Mouse (Mus musculus): Measurements from ENCODE around the gene Gm30083.

The Gm30083 gene

GRCm38 (mm10) chr14:34015063-34015462, at the start of gene Gm30083:
Gene Gm30083, minus strand, starts transcription at chr14:34015182.
- DNase-seq (ENCODE audit: low spot score in 2 of 2), result no peak

GRCm38 (mm10) chr14:34052516-34052915, 37.5 kb upstream of the Gm30083 start, which contains the start of gene Antxrl:
Gene Antxrl, plus strand, starts transcription at chr14:34052707.
- DNase-seq (ENCODE audit: low spot score in 2 of 2), result no peak

- DNase-seq (ENCODE audit: low spot score in 2 of 2), result no peak
Observed at GRCm38 (mm10) chr14:34050101-34050779, 35.3 kb upstream of the Gm30083 start.

- no peak for DNase-seq (ENCODE audit: low spot score in 2 of 2)
Observed at GRCm38 (mm10) chr14:34043341-34043740, 28.4 kb upstream of the Gm30083 start.

- DNase-seq (ENCODE audit: low spot score in 2 of 2), result no peak
Observed at GRCm38 (mm10) chr14:34041241-34041640, 26.3 kb upstream of the Gm30083 start.

- DNase-seq (ENCODE audit: low spot score in 2 of 2), result no peak
Observed at GRCm38 (mm10) chr14:34033841-34034610, 19.0 kb upstream of the Gm30083 start.

- no peak for DNase-seq (ENCODE audit: low spot score in 2 of 2)
Observed at GRCm38 (mm10) chr14:34026710-34027109, 11.7 kb upstream of the Gm30083 start.

- no peak for DNase-seq (ENCODE audit: low spot score in 2 of 2)
Observed at GRCm38 (mm10) chr14:34016938-34017337, 2.0 kb upstream of the Gm30083 start.

GRCm38 (mm10) chr14:34016381-34016780, 1.4 kb upstream of the Gm30083 start, which contains the start of gene Gm5460:
Gene Gm5460, plus strand, starts transcription at chr14:34016758.
- DNase-seq (ENCODE audit: low spot score in 2 of 2), result no peak

- no peak for DNase-seq (ENCODE audit: low spot score in 2 of 2)
Observed at GRCm38 (mm10) chr14:34002358-34002757, 12.6 kb downstream of the Gm30083 start.

DNA sequence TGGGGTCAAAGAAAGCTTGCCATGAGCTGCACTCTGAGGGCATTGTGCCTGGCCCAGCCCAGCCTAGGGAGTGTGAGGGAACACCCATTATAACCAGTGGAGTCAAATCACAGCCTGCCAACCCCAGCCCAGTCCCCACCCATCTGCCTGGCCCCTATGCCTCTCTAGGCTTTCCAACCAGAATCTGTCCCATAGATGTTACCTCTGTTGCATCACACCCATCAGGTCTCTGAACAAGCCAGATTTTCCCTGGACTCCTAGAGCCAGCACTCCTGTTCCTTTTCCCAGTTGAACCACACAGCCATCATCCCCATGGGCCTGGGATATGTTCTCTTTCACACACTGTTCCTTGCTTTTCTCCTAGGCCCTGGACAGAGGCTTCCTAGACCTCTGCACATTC, 13.5 kb downstream of the Gm30083 start:
- no peak for DNase-seq (ENCODE audit: low spot score in 2 of 2)

- no peak for DNase-seq (ENCODE audit: low spot score in 2 of 2)
Observed at GRCm38 (mm10) chr14:34000076-34000475, 14.9 kb downstream of the Gm30083 start.

DNA sequence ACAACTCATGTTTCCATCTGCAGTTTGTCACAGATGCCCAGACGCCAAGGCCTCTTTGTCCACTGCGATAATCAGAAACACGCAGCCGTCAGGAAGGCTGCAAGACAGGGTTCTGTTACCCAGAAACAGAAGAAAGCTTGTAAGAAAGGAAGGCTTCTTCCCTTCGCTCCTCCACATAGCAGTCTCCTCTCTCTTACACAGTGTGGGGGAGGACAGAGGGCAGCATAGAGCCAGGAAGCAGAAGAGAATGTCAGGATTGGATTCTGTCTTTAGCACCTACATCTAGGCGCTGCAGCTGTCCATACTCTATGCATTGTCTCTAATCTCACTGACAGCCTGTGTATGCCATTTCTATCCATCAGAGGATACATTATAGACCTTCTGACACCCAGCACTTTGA, 17.6 kb downstream of the Gm30083 start:
- no peak for DNase-seq (ENCODE audit: low spot score in 2 of 2)

GRCm38 (mm10) chr14:33993521-33994289, 21.3 kb downstream of the Gm30083 start:
- DNase-seq (ENCODE audit: low spot score in 2 of 2), result no peak

DNA sequence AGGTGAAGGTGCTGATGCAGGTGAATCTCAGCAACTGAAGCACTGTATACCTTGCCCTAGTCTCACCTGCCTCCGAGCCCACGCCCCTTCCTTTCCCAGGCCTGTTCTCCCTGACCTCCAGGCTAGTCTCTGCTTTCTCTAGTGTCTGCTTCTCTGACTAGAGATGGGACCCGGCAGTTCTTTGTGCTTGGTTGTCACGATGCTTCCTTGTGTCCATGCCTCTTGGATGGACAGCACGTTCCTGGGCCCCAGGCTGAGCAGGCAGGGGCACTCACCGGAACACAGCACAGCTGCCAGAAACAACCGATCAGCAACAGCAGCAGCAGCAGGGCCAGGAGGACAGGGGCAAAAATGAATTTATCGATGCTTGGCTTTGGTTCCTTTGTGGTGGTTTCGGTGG, 21.9 kb downstream of the Gm30083 start:
- no peak for DNase-seq (ENCODE audit: low spot score in 2 of 2)

GRCm38 (mm10) chr14:33991971-33992370, 23.0 kb downstream of the Gm30083 start:
- no peak for DNase-seq (ENCODE audit: low spot score in 2 of 2)

DNA sequence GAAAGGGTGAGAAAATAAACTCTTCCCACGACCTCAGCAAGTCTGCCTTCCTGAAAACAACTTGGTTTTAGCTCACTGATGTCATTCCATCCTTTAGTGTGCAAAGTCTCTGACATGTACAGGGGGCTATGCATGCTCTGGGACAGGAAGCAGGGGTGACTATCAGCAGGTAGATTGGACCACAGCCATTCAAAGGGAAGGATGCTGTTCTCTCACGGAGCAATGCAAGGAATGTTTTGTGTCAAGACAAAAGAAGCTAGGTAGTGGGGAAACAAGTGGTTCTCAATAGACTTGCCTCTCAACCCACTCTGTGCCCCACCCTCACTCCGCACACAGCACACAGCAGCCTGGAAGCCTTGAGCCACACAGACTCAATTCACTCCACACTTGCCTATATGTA, 25.8 kb downstream of the Gm30083 start:
- no peak for DNase-seq (ENCODE audit: low spot score in 2 of 2)

GRCm38 (mm10) chr14:33978604-33979059, 36.4 kb downstream of the Gm30083 start, which contains the start of gene Zfp488:
Gene Zfp488, minus strand, starts transcription at chr14:33978764.
- DNase-seq (ENCODE audit: low spot score in 2 of 2), result no peak

DNA sequence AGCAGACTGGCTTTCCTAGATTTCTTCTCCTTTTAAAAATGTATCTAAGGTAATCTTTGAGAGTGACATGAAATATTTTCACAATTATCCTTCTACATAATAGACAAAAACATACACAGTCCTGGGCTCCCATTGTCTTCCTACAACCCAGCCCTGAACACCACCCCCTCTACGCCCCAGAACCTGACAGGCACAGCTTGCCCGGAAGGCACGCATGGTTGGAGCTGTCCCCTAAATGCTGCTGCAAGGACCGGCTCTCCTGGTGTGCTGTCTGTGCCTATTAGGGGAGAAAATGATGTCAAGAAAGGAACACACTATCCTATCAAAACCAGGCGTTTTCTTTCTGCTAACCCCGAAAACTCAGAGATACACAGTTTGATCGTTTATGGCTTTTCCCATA, 37.2 kb downstream of the Gm30083 start:
- no peak for DNase-seq (ENCODE audit: low spot score in 2 of 2)

GRCm38 (mm10) chr14:33974752-33975151, 40.2 kb downstream of the Gm30083 start:
- DNase-seq (ENCODE audit: low spot score in 2 of 2), result no peak

DNA sequence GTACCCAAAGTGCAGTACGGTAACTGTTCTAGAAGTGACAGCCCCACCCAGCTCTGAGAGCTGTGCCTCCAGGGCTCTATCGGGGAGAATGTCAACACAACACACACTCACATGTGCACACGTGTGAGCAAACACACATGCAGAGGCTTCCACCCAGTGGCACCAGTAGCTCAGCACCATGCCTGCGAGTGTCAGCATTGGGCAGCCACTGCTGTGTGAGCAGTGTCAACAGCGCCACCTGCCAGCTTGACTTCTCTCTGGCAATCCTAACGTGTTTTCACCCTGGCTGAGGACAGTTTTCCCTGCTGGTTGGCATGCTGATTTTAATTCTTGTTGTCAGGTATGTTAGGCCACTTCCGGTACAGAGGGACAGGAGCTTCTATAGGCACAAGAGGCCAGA, 42.3 kb downstream of the Gm30083 start:
- DNase-seq (ENCODE audit: low spot score in 2 of 2), result no peak

DNA sequence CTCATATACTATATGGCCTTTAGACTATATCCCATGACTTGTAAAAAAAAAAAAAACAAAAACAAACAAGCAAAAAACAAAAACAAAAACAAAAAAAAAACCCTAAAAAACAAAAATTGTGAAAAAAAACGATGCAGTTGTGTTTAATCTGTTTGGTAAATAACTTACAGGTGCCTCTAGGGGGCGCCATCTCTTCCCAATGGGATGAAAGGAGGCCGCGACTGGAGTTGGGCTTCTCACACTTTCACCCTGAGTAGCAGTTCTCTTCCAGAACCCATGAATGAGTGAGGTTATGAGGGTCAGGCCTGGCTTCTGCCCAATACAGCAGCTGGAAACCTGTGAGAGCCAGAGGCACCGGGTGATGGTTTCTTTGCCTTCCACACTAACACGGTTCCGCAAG, 49.3 kb downstream of the Gm30083 start:
- no peak for DNase-seq (ENCODE audit: low spot score in 2 of 2)

Measured in urinary bladder, postnatal 36 days (tissue).